Mouse (Mus musculus) brain, embryonic 14.5 days (tissue): ENCODE results near the gene Gm10277.

Experiments used
- CTCF ChIP-seq: fragments of 200-500 bp; IDR thresholded peaks from 2 replicates; pipeline ENCODE4 v1.5.1; 2012; ENCODE audit warnings: inconsistent platforms, mild to moderate bottlenecking, moderate library complexity, borderline replicate concordance; ENCODE audit not compliant: insufficient read depth, insufficient read length; ENCODE audit errors: extremely low read depth
- POLR2A ChIP-seq: fragments of 200-500 bp; IDR thresholded peaks from 2 replicates; pipeline ENCODE4 v1.6.1; 2012; ENCODE audit warnings: mild to moderate bottlenecking, inconsistent platforms, borderline replicate concordance; ENCODE audit not compliant: poor library complexity, insufficient read depth, insufficient read length, severe bottlenecking; ENCODE audit errors: extremely low read depth

DNA sequence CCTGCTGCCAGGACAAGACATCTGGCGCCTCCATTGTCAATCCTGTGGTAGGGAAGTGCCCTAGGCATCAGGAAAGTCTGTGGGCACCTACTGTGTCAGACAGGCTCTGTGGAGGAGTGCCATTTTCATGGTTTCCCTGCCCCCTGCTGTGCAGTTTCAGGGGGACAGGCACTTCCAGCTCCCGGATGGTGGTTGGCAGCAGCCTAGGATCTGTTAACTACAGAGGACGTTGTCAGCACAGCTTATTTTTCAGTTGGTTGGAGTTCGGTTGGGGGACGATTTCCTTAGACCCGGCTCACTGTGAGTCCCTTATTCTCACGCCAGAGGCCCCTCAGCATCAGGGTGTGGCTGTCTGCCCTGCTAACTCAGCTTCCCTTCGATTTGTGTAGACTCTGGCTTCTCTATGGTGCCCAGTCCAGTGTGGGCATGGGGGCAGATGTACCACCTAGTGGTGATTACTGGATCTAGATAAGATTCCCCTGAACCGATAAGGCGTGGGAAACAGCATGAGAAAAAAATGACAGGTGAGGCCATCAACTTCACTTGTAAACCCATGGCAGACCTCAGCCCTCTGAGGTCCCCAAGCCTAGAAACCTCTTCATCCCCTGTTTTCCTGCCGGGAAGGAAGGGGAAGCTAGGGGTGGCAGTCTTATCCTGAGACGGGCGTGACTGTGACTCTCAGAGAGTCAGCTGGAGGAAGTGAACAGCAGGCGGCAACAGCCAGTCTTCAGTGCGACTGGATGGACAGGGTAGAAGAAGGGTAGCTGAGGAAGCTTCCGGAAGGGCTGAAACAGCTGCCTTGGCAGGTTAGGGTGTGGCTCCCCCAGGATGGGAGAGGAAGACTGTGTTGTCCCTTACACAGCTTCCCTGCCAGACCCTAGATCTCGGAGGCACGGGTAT lies 3.5 kb downstream of the Gm10277 start:
- TF ChIP-seq CTCF (peak; percentile 26; the same call in 1 of the 2 replicates), POLR2A (no peak)
